Mouse (Mus musculus) testis, adult 2 months (tissue): Measurements from ENCODE around the gene Eif2ak4. TPM values are rescaled to one million over a fixed set of nuclear protein-coding genes. Genes with fewer than 3 reads are reported as not detected.
A peak's percentile ranks its signal among the peaks of the same experiment; 100 is the strongest.

Experiments used
- H3K27ac ChIP-seq: fragments of 200-500 bp; 2 replicates; pipeline ENCODE4 v1.5.1; 2012; ENCODE audit warnings: low read depth, low read length; ENCODE audit not compliant: control insufficient read depth, insufficient read depth
- H3K27me3 ChIP-seq: fragments of 200-500 bp; 2 replicates; pipeline ENCODE4 v1.6.1; 2012; ENCODE audit warnings: mild to moderate bottlenecking, low read length, moderate library complexity; ENCODE audit not compliant: control insufficient read depth, insufficient read depth
- H3K36me3 ChIP-seq: fragments of 200-500 bp; 2 replicates; pipeline ENCODE4 v1.6.1; 2012; ENCODE audit warnings: mild to moderate bottlenecking, low read length; ENCODE audit not compliant: control insufficient read depth, insufficient read depth
- H3K4me1 ChIP-seq: fragments of 200-500 bp; 2 replicates; pipeline ENCODE4 v1.6.1; 2012; ENCODE audit warnings: low read length; ENCODE audit not compliant: control insufficient read depth, insufficient read depth
- H3K4me3 ChIP-seq: fragments of 200-500 bp; 2 replicates; pipeline ENCODE4 v1.5.1; 2012; ENCODE audit warnings: low read depth, mild to moderate bottlenecking, low read length, moderate library complexity, mixed read lengths; ENCODE audit not compliant: control insufficient read depth
- CTCF ChIP-seq: fragments of 200-500 bp; IDR thresholded peaks from 2 replicates; pipeline ENCODE4 v1.5.1; 2012; ENCODE audit warnings: low read depth, mild to moderate bottlenecking, inconsistent platforms, low read length, moderate library complexity; ENCODE audit not compliant: control insufficient read depth, insufficient read depth, insufficient replicate concordance
- POLR2A ChIP-seq: fragments of 200-500 bp; IDR thresholded peaks from 2 replicates; pipeline ENCODE4 v1.6.1; 2012; ENCODE audit warnings: low read depth, mild to moderate bottlenecking, inconsistent platforms, low read length, moderate library complexity; ENCODE audit not compliant: control insufficient read depth
- polyA plus RNA-seq: library from polyadenylated mRNA; depleted of rRNA; stranded (reverse); fragments of >200 nt; gene quantifications from 2 replicates; pipeline ENCODE4 v1.2.3, GENCODE M21; 2012

Eif2ak4 gene
- polyA plus RNA-seq, 1 experiment: 4.5 TPM

DNA sequence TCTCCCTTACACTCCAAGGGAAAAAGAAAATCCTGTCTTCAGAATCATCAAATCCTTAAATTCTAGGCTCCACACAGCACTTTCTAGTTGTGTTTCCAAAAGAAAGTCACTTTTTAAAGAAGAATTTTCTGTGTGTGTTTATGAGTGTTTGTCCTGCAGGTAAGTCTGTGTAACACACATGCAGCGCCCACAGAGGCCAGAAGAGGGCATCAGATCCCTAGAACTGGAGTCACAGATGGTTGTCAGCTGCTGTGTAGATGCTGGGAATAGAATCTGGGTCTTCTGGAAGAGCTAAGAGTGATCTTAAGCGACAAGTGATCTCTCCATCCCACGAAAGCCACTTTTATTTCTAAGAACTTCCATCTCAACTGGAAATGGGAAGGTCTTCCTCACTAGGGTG, 99.4 kb downstream of the Eif2ak4 start:
- Histone ChIP-seq H3K27ac (no peak overlapping the region), H3K27me3 (no peaks in the 10 kb centered on the region), H3K4me3 (no peak overlapping the region), H3K36me3 (no peaks in the 10 kb centered on the region), H3K4me1 (peaks cover 4% of the 10 kb centered on the region)
- no peak for TF ChIP-seq POLR2A
- peak; percentile 31; the same call in 1 of the 2 replicates for TF ChIP-seq CTCF

DNA sequence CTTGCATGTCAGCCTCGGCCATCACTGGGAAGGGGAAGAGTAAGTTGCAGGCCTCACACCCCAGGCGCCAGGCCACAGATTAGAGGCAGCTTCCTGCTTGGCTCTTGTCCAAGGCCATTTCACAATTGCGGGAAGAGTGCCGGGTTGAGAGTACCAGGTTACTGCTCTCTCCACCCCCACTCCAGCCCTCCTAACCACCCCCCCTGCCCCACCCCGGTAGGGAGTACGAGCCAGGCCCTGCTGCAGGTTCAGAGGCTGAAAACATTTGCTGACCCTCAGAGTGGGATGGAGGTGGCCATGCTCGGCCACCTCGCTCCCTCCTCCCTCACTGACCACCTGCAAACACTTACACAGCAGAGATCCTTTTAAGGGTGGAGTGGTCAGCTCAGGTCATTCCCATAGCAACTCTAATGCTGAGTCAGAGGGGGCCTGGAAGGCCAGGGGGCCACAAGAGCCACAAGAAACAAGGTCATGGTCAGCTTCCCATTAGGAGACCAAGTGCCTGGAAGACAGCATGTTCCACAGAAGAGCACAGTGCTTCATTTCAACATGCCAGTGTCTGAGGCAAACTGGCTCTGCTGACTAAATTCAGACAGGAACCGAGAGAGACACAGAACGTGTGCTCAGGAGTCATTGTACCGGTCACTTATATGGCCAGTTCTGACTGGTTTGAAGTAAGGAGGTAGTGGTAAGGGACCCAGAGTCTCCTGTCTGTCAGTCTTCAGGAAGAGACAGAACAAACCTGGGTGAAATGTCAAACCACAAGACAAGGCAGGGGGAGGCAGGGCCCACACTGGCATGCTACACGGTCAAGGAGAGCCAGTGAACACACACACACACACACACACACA, 102.0 kb downstream of the Eif2ak4 start:
- no peaks in the 10 kb centered on the region for H3K27me3 ChIP-seq
- no peak for TF ChIP-seq CTCF
- no peak for TF ChIP-seq POLR2A
- no peak overlapping the region for H3K4me3 ChIP-seq
- no peaks in the 10 kb centered on the region for H3K36me3 ChIP-seq
- H3K27ac ChIP-seq: peak overlapping the region; percentile 74
- H3K4me1 ChIP-seq: peaks cover 6% of the 10 kb centered on the region

DNA sequence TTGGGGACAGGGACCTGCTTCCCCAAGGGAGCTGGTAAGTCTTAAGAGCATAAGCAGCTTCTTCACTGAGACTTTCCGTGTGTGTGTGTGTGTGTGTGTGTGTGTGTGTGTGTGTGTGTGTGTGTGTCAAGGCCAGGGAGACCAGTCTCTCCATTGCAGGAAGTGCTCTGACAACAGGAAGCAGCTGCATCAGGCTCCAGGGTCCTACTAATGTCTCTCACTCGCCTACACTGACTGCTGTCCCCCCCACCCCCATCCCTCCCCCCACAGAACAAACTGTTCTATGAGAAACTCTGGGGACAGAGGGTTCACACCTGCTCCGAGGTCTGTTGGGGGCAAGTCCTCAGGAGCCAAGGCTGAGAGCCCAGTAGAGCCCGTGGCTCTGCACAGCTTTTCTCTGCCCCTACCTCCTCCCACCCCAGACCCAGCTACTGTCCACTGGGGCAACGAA, 102.9 kb downstream of the Eif2ak4 start:
- Histone ChIP-seq H3K27ac (peak overlapping the region; percentile 74; the same call in 1 of the 2 replicates), H3K36me3 (no peaks in the 10 kb centered on the region), H3K4me3 (no peak overlapping the region), H3K27me3 (no peaks in the 10 kb centered on the region), H3K4me1 (peaks cover 6% of the 10 kb centered on the region)
- TF ChIP-seq POLR2A: no peak
- no peak for TF ChIP-seq CTCF

DNA sequence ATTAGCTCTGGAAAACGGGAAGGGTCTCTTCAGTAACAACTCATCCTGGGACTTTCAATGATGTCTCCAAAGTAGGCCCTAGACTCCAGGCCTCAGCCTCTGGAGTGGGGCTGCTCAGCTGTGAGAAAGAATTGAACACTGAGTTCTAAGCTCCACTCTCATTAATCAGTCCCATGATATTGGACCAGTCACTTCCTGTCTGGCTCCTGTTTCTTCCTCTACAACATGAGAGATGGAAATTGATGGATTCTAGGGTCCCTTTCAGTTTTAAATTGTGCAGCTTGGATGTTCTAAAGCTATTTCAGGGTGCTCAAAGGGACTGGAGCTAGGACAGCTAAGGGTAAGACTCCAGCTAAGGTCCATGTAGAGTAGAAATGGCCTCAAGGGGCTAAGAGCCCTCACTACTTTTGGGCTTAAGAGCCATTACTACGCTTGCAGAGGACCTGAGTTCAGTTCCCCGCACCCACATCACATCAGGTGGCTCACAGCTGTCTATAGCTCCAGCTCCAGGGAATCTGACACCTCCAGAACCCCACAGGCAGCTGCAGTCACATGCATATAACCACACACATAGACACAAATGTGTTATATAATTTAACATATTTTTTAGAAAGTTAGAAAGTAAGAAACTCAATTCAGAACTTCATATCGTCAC, 103.5 kb downstream of the Eif2ak4 start:
- H3K27ac ChIP-seq: no peak overlapping the region
- no peaks in the 10 kb centered on the region for H3K36me3 ChIP-seq
- H3K4me3 ChIP-seq: no peak overlapping the region
- peaks cover 6% of the 10 kb centered on the region for H3K4me1 ChIP-seq
- H3K27me3 ChIP-seq: no peaks in the 10 kb centered on the region
- no peak for TF ChIP-seq POLR2A
- no peak for TF ChIP-seq CTCF

DNA sequence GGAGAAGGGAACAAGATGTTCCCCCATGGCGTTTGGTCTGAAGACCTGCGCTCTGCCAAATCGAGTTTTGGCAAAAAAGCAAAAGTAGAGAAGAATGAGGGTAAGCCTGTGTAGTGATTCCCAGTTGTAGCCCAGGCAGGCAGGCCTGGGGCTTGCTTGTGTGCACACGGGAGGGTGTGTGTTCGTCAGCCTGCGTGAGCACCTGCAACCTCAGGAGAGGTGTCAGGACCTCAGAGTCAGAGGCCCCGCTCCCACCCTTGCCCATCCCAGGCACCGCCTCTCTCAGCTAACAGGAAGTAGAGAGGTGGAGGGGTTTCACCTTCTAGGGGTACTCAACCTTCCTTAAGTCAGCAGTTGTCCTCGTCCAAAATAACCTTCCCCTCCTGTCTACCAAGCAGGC, 106.6 kb downstream of the Eif2ak4 start:
- no peaks in the 10 kb centered on the region for H3K27me3 ChIP-seq
- peaks cover 9% of the 10 kb centered on the region; the same call in 1 of the 2 replicates for H3K4me1 ChIP-seq
- H3K4me3 ChIP-seq: no peak overlapping the region
- H3K36me3 ChIP-seq: no peaks in the 10 kb centered on the region
- H3K27ac ChIP-seq: no peak overlapping the region
- TF ChIP-seq CTCF: no peak
- no peak for TF ChIP-seq POLR2A

DNA sequence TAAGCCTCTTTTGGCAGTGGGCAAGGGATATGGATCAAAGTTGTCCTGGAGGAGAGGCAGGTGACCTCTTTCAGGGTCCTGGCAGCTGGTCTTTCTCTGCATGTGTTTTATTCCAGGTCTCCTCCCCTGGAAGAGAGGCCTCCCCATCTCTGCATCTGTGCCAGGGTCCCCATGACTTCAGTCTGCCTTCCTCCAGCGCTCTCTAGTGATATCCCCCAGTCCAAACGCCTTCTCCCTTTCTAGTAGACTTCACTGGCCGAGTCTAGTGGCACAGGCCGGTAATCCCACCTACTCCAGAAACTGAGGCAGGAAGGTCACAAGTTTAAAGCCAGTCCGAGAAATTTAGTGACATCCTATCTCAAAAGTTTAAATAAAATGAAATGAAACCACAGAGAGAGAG, 109.5 kb downstream of the Eif2ak4 start:
- TF ChIP-seq CTCF (no peak), POLR2A (no peak)
- H3K36me3 ChIP-seq: no peaks in the 10 kb centered on the region
- no peak overlapping the region for H3K27ac ChIP-seq
- no peaks in the 10 kb centered on the region for H3K27me3 ChIP-seq
- peaks cover 5% of the 10 kb centered on the region; the same call in 1 of the 2 replicates for H3K4me1 ChIP-seq
- H3K4me3 ChIP-seq: no peak overlapping the region

DNA sequence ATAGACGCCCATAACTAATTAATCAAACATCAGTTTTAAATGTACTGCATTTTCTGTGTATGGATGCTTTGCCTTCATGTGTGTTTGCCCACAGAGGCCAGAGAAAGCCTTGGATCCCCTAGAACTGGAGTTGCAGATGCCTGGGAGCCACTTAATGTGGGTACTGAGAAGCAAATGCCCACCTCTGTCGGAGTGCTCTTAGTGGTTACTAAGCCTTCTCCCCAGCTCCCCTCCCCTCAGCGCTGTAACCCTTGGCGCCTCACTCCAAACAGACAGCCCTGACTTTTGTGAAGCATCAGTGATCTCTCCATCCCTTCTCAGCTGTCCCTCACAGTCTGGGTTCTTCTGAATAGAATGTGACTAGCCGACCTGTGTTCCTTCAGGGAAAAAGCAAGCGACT, 110.1 kb downstream of the Eif2ak4 start:
- Histone ChIP-seq H3K36me3 (no peaks in the 10 kb centered on the region), H3K27me3 (no peaks in the 10 kb centered on the region), H3K4me3 (no peak overlapping the region), H3K27ac (no peak overlapping the region), H3K4me1 (peaks cover 5% of the 10 kb centered on the region; the same call in 1 of the 2 replicates)
- TF ChIP-seq CTCF: no peak
- TF ChIP-seq POLR2A: no peak
